Mouse (Mus musculus) heart, adult 2 months (tissue): ENCODE data around the gene Zscan2. TPM values are rescaled to one million over a fixed set of nuclear protein-coding genes. Genes with fewer than 3 reads are reported as not detected.

Experiments
- DNase-seq, 2 experiments: peaks; one replicate each; pipeline ENCODE4 v3.0.0; 2021
- H3K27ac ChIP-seq: fragments of 200-600 bp; 2 replicates; pipeline ENCODE4 v1.8.1; 2022
- H3K27me3 ChIP-seq: fragments of 200-500 bp; 2 replicates; pipeline ENCODE4 v1.6.1; 2012; ENCODE audit warnings: mild to moderate bottlenecking, low read length, inconsistent platforms, mixed read lengths; ENCODE audit not compliant: control insufficient read depth, insufficient read depth
- H3K36me3 ChIP-seq: fragments of 200-500 bp; 2 replicates; pipeline ENCODE4 v1.6.1; 2012; ENCODE audit warnings: low read length, inconsistent platforms; ENCODE audit not compliant: control insufficient read depth, insufficient read depth
- H3K4me1 ChIP-seq: fragments of 200-500 bp; 2 replicates; pipeline ENCODE4 v1.6.1; 2011; ENCODE audit warnings: low read length; ENCODE audit not compliant: control insufficient read depth, insufficient read depth
- H3K4me3 ChIP-seq: fragments of 200-600 bp; 2 replicates; pipeline ENCODE4 v1.8.1; 2022
- H3K79me2 ChIP-seq: fragments of 200-500 bp; replicated peaks from 2 replicates; pipeline ENCODE4 v1.6.1; 2012; ENCODE audit warnings: mild to moderate bottlenecking, inconsistent platforms, low read length, moderate library complexity, mixed read lengths; ENCODE audit not compliant: control insufficient read depth, insufficient read depth
- H3K9ac ChIP-seq: fragments of 200-500 bp; 2 replicates; pipeline ENCODE4 v1.6.1; 2012; ENCODE audit warnings: low read depth, mild to moderate bottlenecking, control low read depth, inconsistent platforms, low read length, mixed read lengths
- CTCF ChIP-seq: fragments of 200-600 bp; IDR thresholded peaks from 2 replicates; pipeline ENCODE4 v1.8.1; 2022; ENCODE audit warnings: antibody characterized with exemption, mild to moderate bottlenecking, moderate library complexity
- EP300 ChIP-seq: fragments of 200-500 bp; IDR thresholded peaks from 2 replicates; pipeline ENCODE4 v1.6.1; 2011; ENCODE audit warnings: low read depth, low read length, control low read depth; ENCODE audit not compliant: insufficient read depth
- POLR2A ChIP-seq: fragments of 200-500 bp; IDR thresholded peaks from 2 replicates; pipeline ENCODE4 v1.6.1; 2011; ENCODE audit warnings: mild to moderate bottlenecking, low read depth, low read length, control low read depth; ENCODE audit not compliant: insufficient read depth
- WGBS: fragments of 180-500 bp; shearing (Covaris S2); methylation state at CpG from one replicate; pipeline ENCODE4 v1.1.7; 2018; 5-methylcytosine and 5-hydroxymethylcytosine counted together
- intact Hi-C: fragments of 180-260 bp; cut with DNase I; formaldehyde crosslinking; loops from one replicate; pipeline ENCODE4 v1.15.1; 2025
- polyA plus RNA-seq: library from polyadenylated mRNA; depleted of rRNA; stranded (reverse); fragments of >200 nt; gene quantifications from 2 replicates; pipeline ENCODE4 v1.2.3, GENCODE M21; 2012
- total RNA-seq, 2 experiments: library from RNA; stranded (reverse); gene quantifications; 2 replicates each; pipeline ENCODE4 v1.2.3; 2021

Gene Zscan2
- total and polyA plus RNA-seq, 3 experiments = 3.0 to 6.3 (median 5.7) TPM

DNA sequence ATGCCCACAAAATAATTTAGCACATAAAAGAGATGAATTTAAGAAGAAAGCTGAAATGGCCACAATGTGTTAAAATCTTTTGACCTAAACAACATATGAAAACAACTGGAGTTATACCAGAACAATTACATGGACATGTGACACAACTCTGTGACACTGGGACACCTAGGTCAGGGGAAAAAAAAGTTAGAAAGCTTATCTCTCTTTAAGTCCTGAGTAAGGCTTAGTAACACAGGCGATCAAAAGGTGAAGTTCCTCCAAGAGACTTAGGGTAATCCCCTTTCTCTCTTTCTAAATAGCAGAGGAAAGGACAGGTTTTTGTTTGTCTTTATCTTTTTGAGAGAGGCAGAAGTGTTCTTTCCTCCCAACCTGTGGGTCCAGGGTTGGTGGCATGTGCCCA lies 20.5 kb upstream of the Zscan2 start:
- Histone ChIP-seq H3K27ac (no peak overlapping the region), H3K36me3 (no peaks in the 10 kb centered on the region), H3K4me1 (peaks cover 3% of the 10 kb centered on the region; the same call in 1 of the 2 replicates), H3K79me2 (no peaks in the 10 kb centered on the region), H3K4me3 (no peak overlapping the region), H3K9ac (no peak overlapping the region), H3K27me3 (no peaks in the 10 kb centered on the region)
- intact Hi-C loops = no loop called here
- 78% methylated on average over 1 of the region's 1 CpGs for WGBS
- TF ChIP-seq CTCF (no peak), EP300 (no peak), POLR2A (no peak)
- DNase-seq = no peak

DNA sequence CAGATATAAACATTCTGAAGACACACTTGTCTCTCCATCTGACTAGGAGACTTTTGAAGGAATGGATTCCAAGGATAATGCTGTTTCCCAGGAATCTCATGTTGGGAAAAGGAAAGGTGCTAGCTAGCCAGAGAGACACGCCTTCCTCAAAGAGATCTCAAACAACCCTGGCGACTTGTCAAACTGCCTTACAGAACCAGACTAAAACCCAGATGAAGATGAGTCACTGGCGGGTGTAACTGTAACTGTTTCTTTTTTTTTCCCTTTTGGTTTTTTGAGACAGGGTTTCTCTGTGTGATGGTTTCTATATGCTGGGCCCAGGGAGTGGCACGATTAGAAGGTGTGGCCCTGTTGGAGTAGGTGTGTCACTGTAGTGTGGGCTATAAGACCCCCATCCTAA lies 19.8 kb upstream of the Zscan2 start:
- Histone ChIP-seq H3K27ac (no peak overlapping the region), H3K36me3 (no peaks in the 10 kb centered on the region), H3K79me2 (no peaks in the 10 kb centered on the region), H3K4me3 (no peak overlapping the region), H3K4me1 (peaks cover 3% of the 10 kb centered on the region; the same call in 1 of the 2 replicates), H3K9ac (no peak overlapping the region), H3K27me3 (no peaks in the 10 kb centered on the region)
- no peak for DNase-seq
- no peak for TF ChIP-seq EP300
- no peak for TF ChIP-seq CTCF
- TF ChIP-seq POLR2A = no peak
- 75% methylated on average over 4 of the region's 4 CpGs for WGBS
- intact Hi-C loops = no loop called here

GRCm38 (mm10) chr7:80842132-80842531 lies 18.6 kb upstream of the Zscan2 start:
- Histone ChIP-seq H3K4me3 (no peak overlapping the region), H3K9ac (no peak overlapping the region), H3K4me1 (peaks cover 3% of the 10 kb centered on the region; the same call in 1 of the 2 replicates), H3K27ac (no peak overlapping the region), H3K27me3 (no peaks in the 10 kb centered on the region), H3K36me3 (no peaks in the 10 kb centered on the region), H3K79me2 (no peaks in the 10 kb centered on the region)
- WGBS = 82% methylated on average over 5 of the region's 5 CpGs
- intact Hi-C loops = no loop called here
- no peak for DNase-seq
- no peak for TF ChIP-seq POLR2A
- TF ChIP-seq CTCF = no peak
- no peak for TF ChIP-seq EP300

- no peak overlapping the region for H3K27ac ChIP-seq
- H3K4me3 ChIP-seq = no peak overlapping the region
- DNase-seq = no peak
- no peak overlapping the region for H3K9ac ChIP-seq
- intact Hi-C loops = no loop called here
- no peaks in the 10 kb centered on the region; the same call in 1 of the 2 replicates for H3K4me1 ChIP-seq
- 76% methylated on average over 1 of the region's 1 CpGs for WGBS
- TF ChIP-seq CTCF = no peak
- TF ChIP-seq EP300 = no peak
- TF ChIP-seq POLR2A = no peak
- no peaks in the 10 kb centered on the region for H3K36me3 ChIP-seq
- H3K27me3 ChIP-seq = no peaks in the 10 kb centered on the region
- no peaks in the 10 kb centered on the region for H3K79me2 ChIP-seq
Measured at GRCm38 (mm10) chr7:80843176-80843575, 17.5 kb upstream of the Zscan2 start.

GRCm38 (mm10) chr7:80843910-80844640 lies 16.6 kb upstream of the Zscan2 start:
- WGBS = 94% methylated on average over 8 of the region's 8 CpGs
- no peak overlapping the region for H3K9ac ChIP-seq
- no peak for TF ChIP-seq CTCF
- no peak for TF ChIP-seq EP300
- TF ChIP-seq POLR2A = no peak
- intact Hi-C loops = no loop called here
- H3K36me3 ChIP-seq = no peaks in the 10 kb centered on the region
- H3K4me1 ChIP-seq = no peaks in the 10 kb centered on the region; the same call in none of the 2 replicates
- H3K27ac ChIP-seq = no peak overlapping the region
- DNase-seq = no peak
- no peak overlapping the region for H3K4me3 ChIP-seq
- H3K27me3 ChIP-seq = no peaks in the 10 kb centered on the region
- H3K79me2 ChIP-seq = no peaks in the 10 kb centered on the region

DNA sequence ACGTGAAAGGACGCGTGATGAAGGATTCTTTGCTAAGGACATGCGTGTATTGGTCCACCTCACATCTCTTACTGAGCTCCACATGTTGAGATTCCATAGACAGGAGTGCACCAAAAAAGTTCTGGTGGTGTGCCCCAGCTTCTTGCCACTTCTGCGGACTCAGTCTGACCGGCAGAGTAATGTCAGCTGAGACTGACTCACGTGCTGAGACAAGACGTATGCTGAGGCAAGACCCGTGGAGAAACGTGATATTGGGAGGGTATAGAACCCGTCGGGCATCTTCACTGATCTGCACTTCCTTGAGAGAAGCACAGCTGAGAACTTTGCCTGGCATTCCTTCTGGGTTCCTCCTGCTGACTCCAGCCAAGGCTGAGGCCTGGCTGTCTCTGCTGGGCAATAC lies 16.0 kb upstream of the Zscan2 start:
- H3K27ac ChIP-seq = no peak overlapping the region
- no peaks in the 10 kb centered on the region for H3K27me3 ChIP-seq
- no peak for TF ChIP-seq EP300
- no peak for TF ChIP-seq CTCF
- no peak for TF ChIP-seq POLR2A
- H3K4me1 ChIP-seq = peaks cover 3% of the 10 kb centered on the region
- no peak overlapping the region for H3K9ac ChIP-seq
- no peak overlapping the region for H3K4me3 ChIP-seq
- intact Hi-C loops = no loop called here
- no peak for DNase-seq
- no peaks in the 10 kb centered on the region for H3K79me2 ChIP-seq
- no peaks in the 10 kb centered on the region for H3K36me3 ChIP-seq
- 97% methylated on average over 12 of the region's 12 CpGs for WGBS
